1 mouse cellular context compared by ENCODE assay signal in the genomic region with DNA sequence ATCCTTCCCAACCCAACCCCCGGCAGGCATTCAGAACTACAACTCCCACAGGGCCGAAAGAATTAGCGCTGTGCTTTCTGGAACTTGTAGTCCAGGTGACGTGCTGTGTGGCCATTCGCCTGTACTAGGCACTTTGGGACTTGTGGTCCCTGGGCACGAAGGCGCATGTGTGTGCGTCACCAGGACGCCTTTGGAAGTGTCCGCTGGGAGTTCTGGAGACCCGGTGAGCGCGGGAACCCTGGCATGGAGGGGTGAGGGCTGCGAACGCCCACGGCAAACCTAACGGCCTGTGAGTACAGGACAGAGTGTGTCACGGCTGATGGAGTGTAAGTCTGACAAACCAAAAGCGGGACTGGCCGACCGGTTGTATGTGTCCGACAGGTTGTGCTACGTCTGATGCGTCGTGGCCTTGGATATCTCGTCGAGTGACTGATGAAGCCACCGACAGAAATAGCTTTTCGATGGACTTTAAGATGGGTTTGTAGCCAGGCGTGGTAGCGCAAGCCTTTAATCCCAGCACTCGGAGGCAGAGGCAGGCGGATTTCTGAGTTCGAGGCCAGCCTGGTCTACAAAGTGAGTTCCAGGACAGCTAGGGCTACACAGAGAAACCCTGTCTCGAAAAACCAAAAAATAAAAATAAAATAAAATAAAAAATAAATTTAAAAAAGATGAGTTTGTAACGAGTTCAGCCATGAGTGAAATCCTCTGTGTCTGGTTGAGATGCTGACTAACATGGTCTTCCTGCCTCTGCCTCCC.
TF ChIP-seq lines count a peak whose summit lies in the region.

Gene Zscan22, plus strand, starts transcription at position 161 of the 756 bp plus-strand sequence.

TF ChIP-seq in MEL, 35 proteins besides CTCF, POLR2A, EP300 and RAD21 (continued from another document):
- TF ChIP-seq USF1 (IDR thresholded peaks at IDR 0.05; ENCODE audit: low read depth, low read length) (peak; percentile 56; the same call in 1 of the 2 replicates), TAL1 (IDR thresholded peaks at IDR 0.05; ENCODE audit: low read length) (no peak), MEF2A (IDR thresholded peaks at IDR 0.05; ENCODE audit: extremely low read depth, insufficient replicate concordance, low read depth, low read length, poor library complexity, severe bottlenecking) (no peak), USF2 (IDR thresholded peaks at IDR 0.05; ENCODE audit: borderline replicate concordance in 1 of 2, insufficient read depth in 1 of 2, low read depth in 1 of 2, low read length in 2 of 2) (no peak), NRF1 (IDR thresholded peaks at IDR 0.05; ENCODE audit: insufficient read depth, low read depth, low read length, poor library complexity, severe bottlenecking) (peak; percentile 72), KAT2A (conservative IDR thresholded peaks at IDR 0.05; ENCODE audit: low read depth, low read length) (peak; percentile 100), HCFC1 (IDR thresholded peaks at IDR 0.05; ENCODE audit: low read depth, low read length) (peak; percentile 100), ZC3H11A (IDR thresholded peaks at IDR 0.05; ENCODE audit: low read depth, low read length) (no peak), MYC (IDR thresholded peaks at IDR 0.05; ENCODE audit: low read depth, low read length) (peak; percentile 92), RCOR1 (IDR thresholded peaks at IDR 0.05; ENCODE audit: low read depth, low read length) (no peak), POLR2AphosphoS5 (IDR thresholded peaks at IDR 0.05; ENCODE audit: borderline replicate concordance, low read depth, low read length) (no peak), BHLHE40 (IDR thresholded peaks at IDR 0.05; ENCODE audit: borderline replicate concordance, low read depth, low read length) (no peak), ELF1 (IDR thresholded peaks at IDR 0.05; ENCODE audit: low read depth, low read length) (peak; percentile 81)
